Mouse (Mus musculus) brain, embryonic 18.5 days (tissue): Measurements from ENCODE around the gene Serpina3k.
"Not testable (repeated sequence)": the region's sequence is repeated elsewhere in the genome, so short reads cannot be mapped to it uniquely, and the experiment has no call there.

Source experiments
- DNase-seq: peaks from one replicate; pipeline ENCODE4 v3.0.0-alpha.2; 2012; ENCODE audit warnings: low read depth, low spot score

Serpina3k gene

DNA sequence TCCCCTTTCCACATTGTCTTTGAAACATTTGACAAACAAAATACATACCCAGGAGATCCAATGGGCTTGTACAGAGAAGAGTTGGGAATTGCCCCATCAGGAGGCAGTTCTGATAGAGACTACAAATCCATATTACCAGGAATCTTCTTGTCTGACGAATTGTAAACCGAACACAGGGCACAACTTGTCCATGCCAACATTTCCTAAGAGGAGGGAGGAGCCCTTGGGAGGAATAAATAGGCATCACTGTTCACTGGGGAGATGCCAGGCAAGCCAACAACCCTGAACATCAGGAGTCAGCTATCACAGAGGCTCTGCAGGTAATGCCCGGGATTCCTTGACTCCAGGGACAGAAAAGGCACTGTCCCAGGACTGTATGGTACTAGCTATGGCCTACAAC lies at the start of gene Serpina3k, which contains the start of gene Serpina3m:
Gene Serpina3k, plus strand, starts transcription at position 261 of the 400 bp plus-strand sequence.
Gene Serpina3m, plus strand, starts transcription at position 261 of the 400 bp plus-strand sequence.
- DNase-seq: not testable (repeated sequence)

DNA sequence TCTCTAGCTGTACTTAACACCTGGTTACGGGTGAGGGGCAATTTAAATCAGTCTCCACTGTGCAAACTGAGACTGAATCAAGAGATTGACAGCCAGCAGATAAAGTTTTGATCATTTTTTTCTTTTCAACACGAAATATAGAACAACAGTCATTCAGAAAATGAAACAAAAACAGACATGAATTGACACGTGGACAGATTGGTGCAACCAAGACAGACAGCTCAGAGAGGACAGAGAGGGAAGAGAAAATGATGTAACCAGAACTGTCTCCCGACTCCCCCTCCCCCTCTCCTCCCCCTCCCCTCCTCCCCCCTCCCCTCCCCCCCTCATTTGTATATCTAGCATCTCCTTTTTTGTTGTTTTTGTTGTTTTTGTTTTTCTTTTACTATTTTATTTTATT lies 48.4 kb upstream of the Serpina3k start:
- DNase-seq: no peak

DNA sequence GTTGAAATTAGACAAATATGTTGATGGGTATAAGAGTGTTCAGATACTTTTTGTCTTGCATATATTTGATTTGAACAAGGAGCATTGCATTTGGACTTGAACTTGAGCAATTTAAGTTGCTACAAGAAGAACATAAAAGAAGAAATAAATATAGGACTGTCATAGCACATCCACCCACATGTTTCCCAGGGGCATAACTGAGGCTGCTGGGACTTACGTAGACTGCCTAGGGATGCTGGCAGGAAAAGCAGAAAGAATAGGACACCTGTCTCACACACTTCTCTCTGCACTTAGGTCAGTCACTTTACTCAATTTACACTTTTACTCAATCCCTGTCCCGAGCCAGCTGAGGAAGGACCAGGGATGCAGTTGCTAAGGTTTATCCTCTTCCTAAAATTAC lies 44.3 kb upstream of the Serpina3k start:
- DNase-seq: no peak

DNA sequence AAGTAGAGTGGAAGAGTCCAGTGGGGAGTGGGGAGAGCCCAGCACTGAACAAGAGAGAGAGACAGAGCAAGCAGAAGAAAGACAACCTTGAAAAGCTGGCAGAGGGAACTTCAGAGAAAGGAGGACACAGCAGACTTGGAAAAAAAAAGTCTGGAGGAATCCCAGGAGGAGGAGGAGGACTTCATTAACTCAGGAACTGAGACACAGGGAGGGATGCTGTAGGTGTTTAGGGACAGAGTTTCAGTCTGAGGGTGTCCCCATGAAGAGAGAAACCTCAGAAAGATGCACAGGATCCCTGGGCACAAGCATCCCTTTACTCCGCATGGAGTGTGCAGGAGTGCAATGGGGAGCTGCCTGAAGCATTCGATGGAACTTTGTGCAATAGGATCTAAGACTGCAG lies 40.2 kb upstream of the Serpina3k start:
- no peak for DNase-seq

DNA sequence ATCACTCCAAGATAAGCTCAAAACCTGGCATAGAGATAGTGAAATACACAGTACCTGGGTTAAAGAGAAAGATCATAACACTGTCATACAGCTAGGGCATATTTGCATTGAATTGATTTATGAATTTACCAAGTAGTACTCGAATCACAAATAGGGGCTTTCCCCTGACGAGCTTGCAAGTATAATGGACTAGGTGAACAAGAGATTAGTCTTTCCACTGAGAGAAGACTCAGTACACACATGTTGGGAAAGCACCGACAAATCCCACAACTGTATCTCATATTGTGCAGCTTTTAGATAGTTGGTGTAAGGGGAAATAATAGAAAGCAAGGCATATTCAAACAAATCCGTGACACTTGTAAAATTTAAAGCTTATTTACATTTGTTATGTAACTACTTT lies 32.3 kb upstream of the Serpina3k start:
- no peak for DNase-seq

DNA sequence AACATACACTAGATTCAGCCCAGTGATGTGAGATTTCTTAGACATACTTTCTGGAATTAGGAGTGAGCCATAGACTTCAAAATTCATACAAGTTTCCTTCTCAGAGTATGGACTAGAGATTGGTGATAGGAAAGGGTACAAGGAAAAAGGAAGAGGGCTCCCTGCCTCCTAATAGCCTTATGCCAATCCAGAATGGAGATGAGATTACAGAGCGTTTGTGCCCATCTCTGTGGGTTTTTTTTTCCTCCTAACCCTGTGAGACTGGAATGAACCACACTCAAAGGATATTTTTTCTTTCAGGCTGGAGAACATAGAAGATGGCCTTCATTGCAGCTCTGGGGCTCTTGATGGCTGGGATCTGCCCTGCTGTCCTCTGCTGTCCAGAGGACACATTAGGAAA lies 24.0 kb upstream of the Serpina3k start, which contains the start of gene Serpina3j:
Gene Serpina3j, plus strand, starts transcription at position 301 of the 400 bp plus-strand sequence.
- no peak for DNase-seq

DNA sequence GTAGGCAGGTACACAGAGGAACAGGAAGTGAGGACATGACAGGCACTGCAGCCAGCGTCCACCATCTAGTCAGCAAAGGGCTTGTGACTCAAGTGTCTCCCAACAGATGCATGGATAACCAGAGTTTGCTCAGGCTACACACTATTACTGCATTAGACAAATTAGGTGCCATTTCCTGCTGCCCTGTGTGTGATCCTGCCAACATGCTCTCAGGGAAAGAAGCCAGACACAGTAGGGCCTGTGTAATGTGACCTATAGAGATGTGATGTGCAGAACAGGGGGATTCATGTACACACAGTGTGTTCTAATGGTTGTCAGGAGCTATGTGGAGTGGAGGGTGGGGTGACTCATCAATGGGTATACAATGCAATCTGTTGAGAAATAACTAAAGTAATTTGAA lies 15.8 kb upstream of the Serpina3k start:
- DNase-seq: no peak

DNA sequence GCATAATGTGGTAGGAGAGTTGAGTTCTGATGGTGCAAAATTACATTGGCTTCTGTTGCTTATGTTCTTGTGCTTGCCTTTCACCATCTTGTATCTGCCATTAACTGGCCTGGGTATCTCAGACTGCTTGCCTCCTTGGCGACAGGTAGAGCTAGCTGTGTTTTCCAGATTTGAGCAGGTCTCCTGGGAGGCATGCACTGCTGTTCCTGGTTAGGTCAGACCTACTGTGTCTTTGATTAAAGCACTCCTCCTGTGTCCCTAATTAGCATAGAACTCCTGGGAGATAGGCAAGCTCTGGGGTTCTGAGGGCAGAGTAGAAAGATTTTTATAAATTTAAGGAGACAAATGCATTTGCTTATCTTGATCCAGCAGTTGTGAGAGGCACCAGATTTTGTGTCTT lies 6.6 kb upstream of the Serpina3k start:
- DNase-seq: no peak

DNA sequence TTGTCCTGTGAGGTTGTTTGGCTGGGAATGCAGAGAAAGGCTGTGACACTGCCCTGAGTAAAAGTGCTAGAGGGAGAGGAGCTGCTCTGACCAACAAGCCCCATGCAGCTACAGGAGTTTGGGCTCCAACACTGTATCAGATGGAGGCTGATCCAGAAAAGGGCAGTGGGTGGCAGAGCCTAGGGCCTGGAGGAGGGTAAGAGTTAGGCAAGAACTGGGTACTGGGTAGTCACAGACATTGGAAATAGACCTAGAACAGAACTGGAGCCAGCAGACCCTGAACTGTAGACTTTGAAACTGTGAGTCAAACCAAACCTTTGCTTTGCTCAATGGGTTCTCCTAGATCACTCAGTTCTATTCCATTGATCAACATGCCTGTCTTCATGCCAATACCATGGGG lies 1.4 kb upstream of the Serpina3k start:
- DNase-seq: not testable (repeated sequence)

DNA sequence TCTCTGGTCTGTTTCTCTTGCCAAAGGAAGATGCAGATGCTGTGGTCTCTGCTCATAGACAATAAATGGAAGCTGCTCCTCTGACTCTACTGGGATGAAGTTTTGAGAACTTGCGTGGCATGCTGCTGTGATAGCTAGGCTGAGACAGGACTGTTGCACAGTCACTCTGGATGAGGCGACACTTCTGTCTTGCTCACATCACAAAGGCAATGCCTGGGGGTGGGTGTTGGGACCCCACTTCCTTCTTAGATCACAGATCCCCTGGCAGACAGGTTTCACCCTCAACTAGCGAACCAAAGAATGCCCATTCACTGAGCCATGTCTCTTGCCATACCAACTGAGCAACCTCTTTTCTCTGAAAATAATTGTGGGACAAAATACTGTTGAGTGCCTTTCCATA lies 419 bp downstream of the Serpina3k start:
- no peak for DNase-seq

DNA sequence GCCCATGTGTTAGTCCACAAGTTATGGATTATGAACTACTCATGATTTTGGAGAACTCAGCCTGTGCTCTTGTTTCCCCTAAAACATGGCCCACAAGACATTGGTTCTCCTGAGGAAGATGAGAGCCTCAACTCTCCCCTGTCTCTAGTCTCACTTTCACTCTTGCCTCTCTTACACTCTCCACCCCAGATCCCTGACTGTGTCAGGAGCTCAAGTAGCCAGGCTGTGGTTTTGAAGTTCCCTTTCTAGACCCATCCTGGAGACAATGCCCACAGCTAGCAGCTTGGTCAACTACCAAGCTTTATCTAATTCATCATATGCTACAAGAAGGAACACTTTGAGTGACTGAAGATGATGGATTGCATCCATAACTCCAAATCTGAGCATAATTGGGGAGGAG lies 4.2 kb downstream of the Serpina3k start:
- not testable (repeated sequence) for DNase-seq

DNA sequence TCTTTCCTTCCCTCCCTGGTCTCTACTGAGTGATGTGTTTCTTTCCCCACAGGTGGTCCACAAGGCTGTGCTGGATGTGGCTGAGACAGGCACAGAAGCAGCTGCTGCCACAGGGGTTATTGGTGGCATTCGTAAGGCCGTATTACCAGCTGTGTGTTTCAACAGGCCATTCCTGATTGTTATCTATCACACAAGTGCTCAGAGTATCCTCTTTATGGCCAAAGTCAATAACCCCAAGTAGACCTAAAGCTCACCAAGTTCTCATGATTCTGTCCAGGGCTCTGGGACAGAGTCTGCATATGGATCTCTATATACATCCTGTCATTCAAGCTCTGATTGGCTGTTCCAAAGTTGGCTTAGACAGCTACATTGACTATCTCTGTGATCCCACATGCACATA lies 6.9 kb downstream of the Serpina3k start:
- no peak for DNase-seq

DNA sequence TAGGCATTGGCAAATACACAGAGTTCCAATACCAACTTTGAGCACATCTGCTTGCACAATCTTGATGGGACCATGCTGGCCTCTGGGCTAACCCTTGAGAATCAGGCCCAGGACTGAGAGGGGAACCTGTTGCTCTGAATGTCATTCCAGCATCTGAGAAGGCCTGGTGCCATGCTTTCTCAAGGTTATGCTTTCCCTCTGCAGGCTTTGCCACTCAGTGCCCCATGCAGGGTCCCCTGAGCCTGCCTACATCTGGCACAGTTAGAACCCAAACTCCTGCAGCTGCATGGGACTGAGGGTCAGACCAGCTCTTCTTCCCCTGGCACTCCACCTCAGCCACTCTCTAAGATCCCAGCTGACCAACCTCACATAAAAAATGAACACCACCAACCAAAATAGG lies 7.4 kb downstream of the Serpina3k start:
- no peak for DNase-seq

DNA sequence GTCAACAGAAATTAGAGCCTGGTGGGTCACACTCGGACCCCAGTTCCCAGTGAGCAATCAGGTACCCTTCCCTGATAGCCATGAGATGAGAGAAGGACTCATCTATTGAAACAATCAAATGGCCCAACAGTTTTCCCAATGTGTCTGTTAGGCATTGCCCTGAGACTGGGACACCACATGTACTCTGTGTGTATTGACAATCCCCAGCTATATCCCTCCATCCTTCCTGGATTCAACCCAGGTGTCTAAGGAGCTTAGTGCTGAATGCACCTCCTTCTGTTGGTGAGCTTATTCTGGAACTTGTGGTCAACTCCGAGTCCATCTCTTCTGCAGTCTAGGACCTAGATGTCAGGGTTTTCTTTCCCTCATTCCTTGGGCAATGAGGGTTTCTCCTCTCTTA lies 8.8 kb downstream of the Serpina3k start:
- DNase-seq: no peak

DNA sequence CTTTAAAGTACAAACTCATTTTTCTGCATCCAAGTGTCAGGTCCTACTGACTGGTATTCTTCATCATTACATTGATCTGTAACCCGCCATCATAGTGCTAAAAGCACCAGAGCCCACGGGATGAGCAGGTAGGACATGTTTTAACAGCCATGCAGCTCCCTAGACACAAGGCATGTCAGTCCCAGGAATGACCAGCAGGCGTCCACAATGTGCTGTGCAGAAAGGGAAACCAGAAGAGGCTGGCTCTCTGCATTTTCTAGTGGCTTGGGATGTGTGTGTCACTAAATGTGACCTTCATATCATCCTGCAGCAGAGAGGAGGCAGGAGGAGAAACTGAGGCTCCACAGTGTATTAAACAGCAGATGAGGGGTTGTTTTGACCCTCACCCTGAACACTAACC lies 13.5 kb downstream of the Serpina3k start:
- not testable (repeated sequence) for DNase-seq

DNA sequence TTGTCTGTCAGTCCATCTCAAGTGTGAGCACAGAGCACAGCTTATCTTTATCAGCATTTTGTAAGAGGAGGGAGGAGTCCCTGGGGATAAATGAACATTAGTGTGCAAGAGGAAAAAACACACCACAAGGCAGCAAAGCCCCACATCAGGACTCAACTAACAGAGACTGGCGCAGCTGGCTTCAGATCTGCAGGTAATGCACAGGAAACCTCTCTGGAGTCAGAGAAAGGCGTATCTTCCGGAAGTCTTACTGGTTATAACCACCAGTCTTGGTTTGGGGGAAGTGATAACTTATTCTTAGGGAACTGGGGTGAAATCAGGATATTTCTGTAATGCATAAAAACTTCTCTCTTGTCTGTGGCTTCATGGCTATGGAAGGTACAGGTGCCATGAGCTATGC lies 17.7 kb downstream of the Serpina3k start:
- DNase-seq: no peak

DNA sequence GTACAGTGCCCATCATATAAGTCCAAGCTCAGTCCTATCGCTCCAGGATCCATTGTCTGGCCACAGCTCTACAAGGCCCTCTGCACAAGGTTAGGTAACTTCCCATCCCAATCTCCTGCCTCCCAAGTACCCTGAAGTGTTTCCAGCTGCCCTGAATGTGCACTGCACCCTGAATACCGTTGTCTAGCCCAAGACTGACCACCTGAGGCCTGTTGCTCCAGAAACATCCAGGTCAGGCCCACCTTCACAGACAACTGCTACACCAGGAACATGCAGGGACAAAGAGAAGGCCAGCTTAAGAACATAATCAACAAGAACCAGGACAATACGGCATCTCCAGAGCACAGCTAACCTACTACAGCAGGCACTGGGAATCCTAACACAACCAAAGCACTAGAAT lies 31.7 kb downstream of the Serpina3k start:
- no peak for DNase-seq

DNA sequence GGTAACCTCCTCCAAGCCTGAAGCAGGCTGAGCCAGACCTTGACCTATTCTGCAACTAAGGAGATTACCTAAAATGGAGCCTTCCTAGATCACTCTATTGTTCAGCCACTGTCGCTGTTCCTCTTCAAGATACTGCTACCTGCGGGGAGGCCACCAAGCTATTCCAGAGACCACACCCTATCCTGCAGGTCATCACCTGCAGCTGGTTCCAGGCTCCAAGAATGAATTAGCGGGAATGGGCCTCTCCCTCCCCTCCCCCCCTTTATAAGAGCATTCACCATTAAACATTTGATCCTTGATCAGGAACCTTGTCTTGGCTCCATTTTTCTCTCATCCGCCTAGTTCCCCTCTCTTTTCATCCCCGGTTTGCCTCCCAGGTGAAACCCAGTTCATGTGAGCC lies 38.9 kb downstream of the Serpina3k start:
- DNase-seq: not testable (repeated sequence)

DNA sequence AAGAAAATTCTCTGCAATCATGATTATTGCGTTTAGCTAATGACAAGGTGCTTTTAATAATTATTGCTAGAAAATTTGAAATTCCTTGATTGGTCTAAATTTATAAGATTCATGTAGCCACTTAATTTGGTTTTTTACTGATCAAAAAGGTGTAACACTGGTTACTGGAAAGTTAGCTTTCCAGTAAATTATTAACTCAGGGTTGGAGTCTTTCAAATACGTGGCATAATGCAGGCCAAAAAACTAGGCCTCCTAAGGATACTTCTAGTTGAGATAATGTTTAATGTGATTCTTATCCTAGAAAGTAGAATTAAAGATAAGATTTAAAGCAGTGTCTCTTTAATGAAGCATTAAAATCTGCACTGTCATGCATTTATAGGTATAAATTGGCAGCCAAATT lies 40.1 kb downstream of the Serpina3k start:
- DNase-seq: not testable (repeated sequence)

DNA sequence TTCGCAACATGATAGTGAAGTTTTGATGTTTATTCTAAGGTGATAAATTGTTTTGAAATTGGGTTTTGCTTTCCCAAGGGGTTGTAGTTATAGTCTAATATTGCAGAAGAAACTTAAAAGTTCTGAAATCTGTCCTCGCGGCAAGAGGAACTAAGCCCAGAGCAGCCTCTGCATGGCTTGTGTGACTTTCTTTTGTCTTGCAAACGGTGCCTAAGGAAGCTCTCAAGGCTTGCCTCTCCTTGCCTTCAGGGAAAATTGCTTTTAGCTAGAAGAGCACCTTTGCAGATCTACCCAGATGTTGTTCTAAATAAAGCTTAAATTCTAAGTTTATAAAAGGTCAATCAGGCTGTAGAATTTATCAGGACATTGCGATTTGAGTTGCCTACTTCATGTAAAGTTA lies 40.5 kb downstream of the Serpina3k start:
- not testable (repeated sequence) for DNase-seq

DNA sequence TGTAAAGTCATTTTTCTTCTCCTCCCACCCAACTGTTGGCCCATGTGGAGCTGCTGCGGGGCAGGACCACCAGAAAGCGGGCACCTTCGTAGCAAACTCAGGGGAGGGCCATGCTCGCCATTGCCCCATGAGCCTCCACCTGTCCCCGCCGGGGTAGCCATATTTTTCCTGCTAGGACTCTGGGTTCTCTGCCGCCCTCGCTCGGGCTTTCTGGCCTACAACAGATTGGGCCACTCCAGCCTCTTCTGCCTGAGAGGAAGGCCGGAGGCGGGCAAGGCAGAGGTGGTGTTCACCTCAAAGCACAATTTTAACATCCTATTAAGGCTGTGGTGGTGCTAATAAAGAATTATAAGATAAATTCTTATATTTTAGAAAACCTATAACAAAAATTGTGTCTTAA lies 41.6 kb downstream of the Serpina3k start:
- DNase-seq: no peak

DNA sequence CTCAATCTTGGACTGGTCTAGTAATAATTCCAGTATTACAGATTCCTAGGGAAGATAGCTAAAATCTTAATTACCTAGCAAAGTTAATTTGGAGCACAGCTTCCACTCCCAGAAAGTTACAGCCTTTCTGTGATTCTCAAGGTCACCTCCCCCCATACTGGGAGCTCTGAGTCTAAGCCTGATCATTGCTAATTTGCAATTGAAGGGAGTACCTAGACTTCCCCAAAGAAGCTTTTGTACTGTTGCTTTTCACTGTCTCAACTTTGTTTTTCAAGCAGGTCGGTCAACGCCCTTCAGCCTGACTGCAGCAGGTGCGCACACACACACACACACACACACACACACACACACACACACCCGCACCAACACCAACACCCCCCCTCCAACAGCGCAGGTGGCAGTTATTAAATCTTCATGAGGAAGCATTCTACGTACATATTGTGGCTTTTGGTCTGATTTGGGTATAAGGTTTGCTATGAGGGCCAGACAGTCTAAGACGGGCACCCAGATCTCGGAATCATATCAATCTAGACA lies 42.9 kb downstream of the Serpina3k start:
- DNase-seq: not testable (repeated sequence)

DNA sequence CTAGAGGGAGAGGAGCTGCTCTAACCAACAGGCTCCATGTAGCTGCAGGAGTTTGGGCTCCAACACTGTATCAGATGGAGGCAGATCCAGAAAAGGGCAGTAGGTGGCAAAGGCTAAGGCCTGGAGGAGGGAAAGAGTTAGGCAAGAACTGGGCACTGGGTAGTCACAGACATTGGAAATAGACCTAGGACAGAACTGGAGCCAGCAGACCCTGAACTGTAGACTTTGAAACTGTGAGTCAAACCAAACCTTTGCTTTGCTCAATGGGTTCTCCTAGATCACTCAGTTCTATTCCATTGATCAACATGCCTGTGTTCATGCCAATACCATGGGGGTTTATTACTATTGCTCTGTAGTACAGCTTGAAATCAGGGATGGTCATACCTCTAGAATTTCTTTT lies 47.7 kb downstream of the Serpina3k start:
- DNase-seq: not testable (repeated sequence)

DNA sequence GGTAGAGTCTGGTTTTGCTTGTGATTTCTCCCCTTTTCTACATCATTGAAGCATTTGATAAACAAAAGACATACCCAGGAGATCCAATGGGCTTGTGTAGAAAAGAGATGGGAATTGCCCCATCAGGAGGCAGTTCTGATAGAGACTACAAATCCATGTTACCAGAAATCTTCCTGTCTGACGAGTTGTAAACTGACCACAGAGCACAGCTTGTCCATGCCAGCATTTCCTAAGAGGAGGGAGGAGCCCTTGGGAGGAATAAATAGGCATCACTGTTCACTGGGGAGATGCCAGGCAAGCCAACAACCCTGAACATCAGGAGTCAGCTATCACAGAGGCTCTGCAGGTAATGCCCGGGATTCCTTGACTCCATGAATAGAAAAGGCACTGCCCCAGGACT lies 48.6 kb downstream of the Serpina3k start:
- DNase-seq: not testable (repeated sequence)
